Mouse (Mus musculus) adrenal gland, adult 18-20 months (tissue): ENCODE data around the gene Nek6. TPM values are rescaled to one million over a fixed set of nuclear protein-coding genes. Genes with fewer than 3 reads are reported as not detected.

Source experiments
- DNase-seq, 2 experiments: peaks; one replicate each; pipeline ENCODE4 v3.0.0; 2021 to 2022; ENCODE audit warnings: low spot score in 2 of 2
- total RNA-seq, 2 experiments: library from RNA; stranded (reverse); gene quantifications; 1 replicate in 1 of 2; 2 replicates in 1 of 2; pipeline ENCODE4 v1.2.3; 2021

Gene Nek6
- total RNA-seq, 2 experiments from 2014 or later, result 15.9 to 18.6 TPM

DNA sequence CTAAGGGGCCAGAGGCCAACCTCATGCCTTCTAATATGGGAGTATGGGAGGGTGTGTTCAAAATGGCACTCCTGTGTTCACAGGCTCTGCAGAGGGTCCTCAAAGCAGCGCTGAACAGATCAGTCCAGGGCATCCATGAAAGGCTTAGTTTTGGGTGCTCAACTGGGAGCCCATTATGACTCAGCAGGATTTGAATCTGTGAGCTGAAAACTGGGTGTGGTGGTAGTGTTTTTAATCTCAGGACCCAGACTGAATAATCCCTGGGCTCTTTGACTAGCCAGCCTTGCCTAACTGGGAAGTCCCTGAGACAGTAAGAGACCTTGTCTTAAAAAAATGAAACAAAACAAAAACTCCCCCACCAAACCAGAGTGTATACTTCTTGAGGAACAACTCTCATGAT is 4.3 kb upstream of the Nek6 start:
- no peak for DNase-seq

GRCm38 (mm10) chr2:38509004-38509719 is 2.3 kb upstream of the Nek6 start:
- no peak for DNase-seq

DNA sequence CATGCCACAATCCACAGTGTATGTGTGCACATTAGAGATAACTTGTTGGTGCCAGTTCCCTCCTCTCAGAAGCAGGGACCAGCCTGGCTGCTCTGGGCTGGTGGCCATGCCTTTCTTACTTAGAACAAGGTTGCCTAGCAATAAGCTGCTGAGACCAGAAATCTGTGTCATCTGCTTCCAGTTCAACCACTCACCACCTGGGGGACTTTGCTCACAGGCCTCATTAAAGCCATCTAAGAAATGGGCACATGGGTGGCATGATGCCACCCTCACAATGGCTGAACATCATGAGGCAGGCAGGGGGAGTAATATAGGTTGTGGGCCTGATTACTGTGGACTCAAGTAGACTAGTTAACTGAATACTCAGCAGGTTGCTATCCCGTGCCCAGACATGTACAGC is 1.3 kb upstream of the Nek6 start:
- DNase-seq, result no peak

GRCm38 (mm10) chr2:38512308-38513182 is 1.1 kb downstream of the Nek6 start:
- DNase-seq, result peak; percentile 56 to 69

GRCm38 (mm10) chr2:38513183-38513529 is 1.7 kb downstream of the Nek6 start:
- no peak for DNase-seq

DNA sequence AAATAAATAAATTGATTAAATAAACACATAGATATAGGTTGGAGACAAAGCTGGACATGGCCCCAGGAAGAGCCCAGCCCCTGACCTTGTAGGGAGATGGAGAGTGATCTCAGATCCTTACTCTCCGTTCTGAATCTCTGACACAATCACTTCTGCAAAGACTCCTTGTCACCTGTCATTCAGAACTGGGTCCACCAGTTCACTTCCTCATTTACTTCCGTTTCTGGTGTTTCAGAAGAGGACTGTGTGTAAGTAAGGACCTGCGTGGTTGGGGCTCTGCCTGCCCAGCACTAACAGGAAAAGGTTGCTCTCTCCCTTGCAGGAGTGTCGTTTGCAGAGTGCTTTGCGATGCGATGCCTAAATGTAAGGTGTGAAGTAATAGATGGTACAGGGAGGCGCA is 3.0 kb downstream of the Nek6 start:
- DNase-seq, result no peak

- no peak for DNase-seq
These were observed 4.0 kb downstream of the Nek6 start for GRCm38 (mm10) chr2:38515446-38515845.

DNA sequence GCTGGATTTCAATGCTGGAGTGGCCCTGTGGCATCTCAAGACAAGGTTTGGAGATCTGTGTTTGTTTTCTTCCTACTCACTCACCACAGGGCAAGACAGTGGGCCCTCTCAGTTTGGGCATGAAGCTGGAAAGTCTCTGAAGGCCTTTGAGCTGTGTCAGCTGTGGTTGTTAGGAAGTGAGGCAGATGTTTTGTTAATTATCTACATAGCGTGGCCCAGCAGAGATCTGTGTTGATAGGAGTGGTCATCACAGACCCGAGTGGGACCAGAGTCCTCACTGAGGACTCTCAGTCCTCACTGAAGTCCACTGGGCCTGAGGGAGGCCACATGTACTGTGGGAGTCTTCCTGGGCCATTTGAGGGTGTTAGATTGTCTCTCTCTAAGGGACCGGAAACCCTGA is 5.0 kb downstream of the Nek6 start:
- DNase-seq, result no peak

DNA sequence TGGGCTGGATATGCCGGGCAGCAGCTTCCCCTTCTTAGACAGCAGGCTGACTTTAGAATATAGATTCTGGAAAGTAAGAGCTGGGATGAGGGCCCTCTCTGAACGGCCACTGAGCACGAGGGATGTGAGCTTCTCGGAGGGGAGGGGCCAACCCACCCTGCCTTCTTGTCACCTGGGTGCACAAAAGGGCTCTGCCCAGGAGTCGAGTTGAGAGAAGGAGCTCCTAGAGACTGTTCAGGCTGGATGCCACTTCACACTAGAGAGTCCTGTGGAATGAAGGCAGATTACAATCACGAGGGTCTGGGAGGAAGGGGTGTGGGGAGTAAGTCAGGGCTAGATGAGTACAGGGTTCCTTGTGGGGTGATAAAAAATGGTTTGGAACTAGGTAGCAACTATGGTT is 5.6 kb downstream of the Nek6 start:
- no peak for DNase-seq

DNA sequence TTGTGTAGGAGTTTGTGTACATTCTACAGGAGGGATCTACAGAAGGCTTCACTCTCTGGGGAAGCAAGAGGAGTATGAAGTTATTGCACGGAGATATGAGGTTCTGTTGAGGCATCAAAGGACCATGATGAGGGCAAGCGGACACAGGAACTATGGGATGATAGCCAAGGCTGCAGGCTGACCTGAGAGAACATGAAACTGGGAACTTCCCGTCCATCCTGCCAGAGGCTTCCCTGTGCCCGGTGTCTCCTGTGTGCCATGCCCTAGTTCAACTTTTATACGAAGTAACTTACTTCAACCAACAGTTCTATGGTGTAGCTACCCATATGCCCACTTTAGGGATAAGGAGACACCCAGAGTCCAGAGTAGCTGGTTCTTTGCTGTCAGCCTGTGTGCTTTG is 7.3 kb downstream of the Nek6 start:
- DNase-seq, result no peak

DNA sequence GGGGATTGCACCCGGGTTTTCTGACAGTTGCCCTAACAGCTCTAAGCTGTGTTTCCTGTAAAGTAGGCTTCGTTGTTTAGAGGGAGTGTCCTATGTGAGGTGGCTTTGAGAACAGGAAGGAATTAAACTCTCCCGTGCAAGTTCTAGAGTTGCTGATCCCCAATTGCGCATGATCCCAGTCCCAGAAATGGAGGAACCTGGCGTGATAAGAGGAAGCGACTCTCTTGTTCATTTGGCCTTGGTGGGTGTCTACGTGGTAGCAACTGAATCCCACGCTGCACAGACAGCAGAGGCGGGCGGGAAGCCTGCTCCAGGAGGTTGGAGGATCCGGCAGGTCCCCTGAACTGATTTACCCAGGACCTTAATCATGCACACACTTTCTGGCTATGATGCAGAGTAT is 8.5 kb downstream of the Nek6 start:
- DNase-seq, result no peak

DNA sequence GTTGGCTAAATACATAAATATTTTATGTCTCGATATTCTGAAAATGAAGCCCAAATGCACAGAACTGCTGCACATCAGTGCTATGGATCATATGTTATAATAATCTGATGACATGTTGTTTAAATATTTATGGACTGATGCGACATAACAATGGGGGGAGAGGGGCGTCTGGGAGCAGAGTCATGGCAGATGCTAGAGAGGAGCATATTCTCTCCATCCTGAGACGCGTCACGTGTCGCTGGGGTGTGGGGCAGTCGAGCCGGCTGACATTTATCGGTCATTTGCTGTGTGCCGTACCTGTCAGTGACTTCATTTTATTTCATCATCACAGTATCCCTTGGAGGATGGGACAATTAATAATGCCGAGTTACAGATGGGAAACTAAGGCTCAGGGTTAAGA is 10.2 kb downstream of the Nek6 start:
- DNase-seq, result no peak

- DNase-seq, result no peak
These were observed 10.9 kb downstream of the Nek6 start for GRCm38 (mm10) chr2:38522354-38522753.

- peak in 1 of 2 experiments; percentile 39 for DNase-seq
These were observed 12.5 kb downstream of the Nek6 start for GRCm38 (mm10) chr2:38523781-38524445.

GRCm38 (mm10) chr2:38525034-38525433 is 13.6 kb downstream of the Nek6 start:
- DNase-seq, result no peak

DNA sequence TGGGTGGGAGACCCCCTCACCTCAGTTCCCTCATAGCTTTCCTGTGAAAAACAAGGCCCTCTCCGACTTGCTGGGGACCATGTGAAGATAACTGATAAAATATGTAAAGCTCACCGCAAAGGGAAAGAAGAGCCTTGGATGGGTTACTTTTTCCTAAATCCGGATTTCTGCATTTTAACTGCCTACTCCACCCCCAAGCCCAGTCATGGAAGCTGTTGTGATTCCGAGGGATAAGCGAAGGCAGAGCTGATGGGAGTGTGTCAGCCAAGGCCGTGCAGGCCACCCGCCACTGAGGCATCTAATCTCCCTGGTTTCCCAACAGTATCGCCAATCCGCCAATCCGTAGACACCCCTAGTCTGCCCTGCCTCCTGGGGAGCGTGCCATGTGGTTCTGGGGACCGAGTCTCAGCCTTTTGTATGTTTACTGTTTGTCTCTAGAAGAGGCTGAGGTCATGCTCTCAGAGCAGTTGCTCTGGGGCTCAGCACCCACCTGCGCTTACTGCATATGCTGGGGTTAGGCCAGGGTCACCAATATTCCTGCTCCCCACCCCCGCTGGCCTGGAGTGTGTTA is 18.2 kb downstream of the Nek6 start:
- no peak for DNase-seq

- no peak for DNase-seq
These were observed 19.5 kb downstream of the Nek6 start for GRCm38 (mm10) chr2:38530955-38531381.

DNA sequence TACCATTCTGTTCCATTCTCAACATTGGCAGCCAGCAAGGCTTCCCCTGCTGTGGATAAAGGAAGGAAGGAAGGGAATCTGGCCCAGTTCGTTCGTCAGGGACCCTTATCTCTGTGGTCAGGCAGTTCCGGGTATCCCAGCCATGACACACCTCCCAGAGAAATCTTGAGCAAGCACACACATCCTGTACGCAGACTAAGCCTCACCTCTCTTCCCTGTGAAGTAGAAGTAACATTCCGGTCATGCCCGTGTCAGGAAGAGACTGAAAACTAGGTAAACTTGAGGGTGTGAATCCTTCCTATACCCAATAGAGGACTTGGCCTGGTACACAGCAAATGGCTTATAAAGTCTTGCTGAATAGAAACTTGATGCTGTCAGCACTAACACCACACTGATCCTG is 21.9 kb downstream of the Nek6 start:
- DNase-seq, result no peak

DNA sequence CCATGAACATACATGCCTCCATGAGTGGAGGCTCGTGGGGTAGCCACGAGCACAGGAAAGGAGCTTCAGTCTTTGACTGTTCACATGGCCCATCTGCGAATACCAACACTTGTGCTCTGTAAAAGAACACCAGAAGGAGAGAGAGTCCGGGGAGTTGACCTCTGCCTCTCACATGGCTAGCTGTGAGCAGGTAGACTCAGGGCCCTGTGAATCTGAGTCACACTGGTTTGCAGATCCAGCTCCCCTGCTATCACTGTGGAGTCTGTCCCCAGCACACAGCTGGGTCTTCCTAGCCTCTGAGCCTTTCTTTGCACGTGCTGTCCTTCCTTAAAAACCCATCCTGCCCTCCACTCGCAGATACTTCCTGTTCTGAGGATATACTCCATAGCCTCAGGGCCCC is 22.3 kb downstream of the Nek6 start:
- no peak for DNase-seq

DNA sequence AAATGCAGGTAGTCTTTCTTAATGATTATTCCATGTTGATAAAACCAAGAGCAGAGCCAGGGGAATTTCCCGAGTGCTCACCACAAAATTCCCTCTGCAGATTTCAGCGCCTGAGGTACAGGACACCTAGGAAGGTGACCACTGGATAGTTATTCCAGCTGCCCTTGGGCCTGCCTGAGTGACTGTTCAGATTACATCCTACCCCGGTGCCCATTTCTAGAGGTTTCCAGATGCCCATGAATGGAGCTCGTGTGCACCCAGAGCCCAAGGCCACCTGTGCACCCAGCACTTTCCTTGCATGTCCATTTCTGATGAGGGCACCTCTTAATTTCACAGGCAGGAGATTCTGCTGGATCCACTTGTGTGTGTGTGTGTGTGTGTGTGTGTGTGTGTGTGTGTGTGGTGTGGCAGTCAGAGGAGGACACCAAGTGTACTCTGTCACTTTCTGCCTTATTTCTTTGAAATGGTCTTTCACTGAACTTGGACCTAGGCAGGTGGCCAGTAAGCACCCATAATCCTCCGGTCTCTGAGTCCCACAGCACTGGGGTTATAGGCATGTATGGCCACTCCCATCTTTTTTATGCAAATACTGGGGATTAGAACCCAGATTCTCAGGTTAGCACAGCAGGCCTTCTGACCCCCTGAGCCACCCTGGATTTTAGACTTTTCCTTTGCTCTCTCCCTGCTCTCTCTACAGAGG is 22.9 kb downstream of the Nek6 start:
- DNase-seq, result no peak

GRCm38 (mm10) chr2:38535051-38535450 is 23.6 kb downstream of the Nek6 start:
- DNase-seq, result no peak
